Mouse (Mus musculus): ENCODE measurements around the gene Klc3.

The Klc3 gene

DNA sequence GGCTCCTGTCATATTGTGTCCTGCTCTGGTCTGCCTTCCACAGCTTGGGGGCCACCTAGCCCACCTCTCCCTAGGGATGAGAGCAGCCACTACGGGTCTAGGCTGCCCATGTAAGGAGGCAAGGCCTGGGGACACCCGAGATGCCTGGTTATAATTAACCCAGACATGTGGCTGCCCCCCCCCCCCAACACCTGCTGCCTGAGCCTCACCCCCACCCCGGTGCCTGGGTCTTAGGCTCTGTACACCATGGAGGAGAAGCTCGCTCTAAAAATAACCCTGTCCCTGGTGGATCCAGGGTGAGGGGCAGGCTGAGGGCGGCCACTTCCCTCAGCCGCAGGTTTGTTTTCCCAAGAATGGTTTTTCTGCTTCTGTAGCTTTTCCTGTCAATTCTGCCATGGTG lies 5.8 kb upstream of the Klc3 start:
- DNase-seq (ENCODE audit: low read depth, low spot score), result no peak

DNA sequence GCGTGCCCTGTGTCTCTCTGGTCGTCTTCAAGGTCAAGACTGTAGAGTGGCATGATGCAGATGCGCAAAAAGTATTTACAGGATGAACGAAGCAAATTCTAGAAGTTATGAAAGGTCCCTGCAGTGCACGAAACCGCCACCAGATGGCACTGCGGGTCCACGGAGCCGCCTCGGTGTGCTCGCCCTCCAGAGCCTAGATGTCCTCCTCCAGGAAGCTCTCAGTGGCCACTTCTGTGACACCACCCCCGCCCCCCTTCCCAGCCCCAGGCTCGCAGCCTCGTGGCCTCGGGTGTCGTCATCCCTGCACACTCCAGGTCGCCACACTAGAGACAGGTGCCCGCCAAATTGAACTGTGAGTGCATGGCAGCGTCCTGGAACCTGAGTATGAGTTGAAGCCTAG lies 1.5 kb upstream of the Klc3 start:
- DNase-seq (ENCODE audit: low read depth, low spot score), result peak; percentile 84

DNA sequence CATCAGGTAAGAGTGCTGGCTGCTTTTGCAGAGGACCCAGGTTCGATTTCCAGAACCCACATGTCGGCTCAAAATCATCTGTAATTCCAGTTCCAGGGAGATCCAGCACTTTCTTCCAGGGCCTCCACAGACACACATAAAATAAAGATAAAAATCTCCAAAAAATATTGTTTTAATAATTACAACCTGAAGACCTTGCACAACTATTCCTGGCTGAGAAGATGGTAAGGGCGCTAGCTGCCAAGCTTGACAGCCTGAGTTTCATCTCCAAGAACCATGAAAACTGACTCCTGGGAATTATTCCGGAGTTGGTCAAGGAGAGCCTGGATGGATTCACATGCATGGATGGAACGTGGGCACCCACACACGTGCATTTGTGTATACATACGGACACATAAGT lies 572 bp upstream of the Klc3 start, which contains the start of gene Ckm:
TSS of gene Ckm (plus strand) at position 301 of the 400 bp plus-strand sequence.
- no peak for DNase-seq (ENCODE audit: low read depth, low spot score)

DNA sequence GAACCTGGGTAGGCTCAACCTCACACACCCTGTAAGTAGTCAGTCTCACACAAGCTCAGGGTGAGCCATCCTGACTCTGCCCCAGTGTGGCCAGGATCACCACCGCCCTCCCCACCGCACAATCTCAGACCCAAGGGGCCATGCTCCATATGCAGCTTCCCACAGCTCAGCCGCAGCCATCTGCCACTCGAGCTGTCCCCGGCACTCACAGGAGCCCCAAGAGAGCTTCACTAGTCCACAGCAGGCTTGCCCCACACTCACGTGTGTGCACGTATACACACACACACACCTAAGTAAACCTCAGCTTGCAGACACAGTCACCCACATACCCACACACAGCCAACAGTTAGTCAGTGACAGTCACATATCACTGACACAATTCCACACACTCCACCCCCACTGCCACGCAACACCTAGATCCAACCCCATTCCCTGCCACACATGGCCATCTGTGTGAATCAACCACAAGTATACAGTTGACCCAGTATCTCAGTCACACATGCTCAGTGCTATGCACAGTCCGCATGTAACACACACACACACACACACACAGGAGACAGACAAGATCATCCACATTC lies 1.3 kb downstream of the Klc3 start:
- DNase-seq (ENCODE audit: low read depth, low spot score), result no peak

DNA sequence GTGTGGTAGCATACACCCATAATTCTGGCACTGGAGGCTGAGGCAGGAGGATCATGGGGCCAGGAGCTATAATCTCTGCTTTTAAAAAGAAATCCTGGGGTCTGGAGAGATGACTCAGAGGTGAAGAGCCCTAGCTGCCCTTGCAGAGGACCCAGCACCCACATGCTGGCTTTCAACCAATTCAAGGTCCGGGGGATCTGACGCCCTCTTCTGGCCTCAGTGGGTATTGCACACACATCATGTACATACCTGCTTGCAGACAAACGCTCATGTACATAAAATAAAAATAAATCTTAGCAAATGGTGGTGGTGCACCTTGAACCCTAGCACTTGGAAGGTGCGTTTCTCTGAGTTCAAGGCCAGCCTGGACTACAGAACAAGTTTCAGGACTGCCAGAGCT lies 3.0 kb downstream of the Klc3 start:
- no peak for DNase-seq (ENCODE audit: low read depth, low spot score)

DNA sequence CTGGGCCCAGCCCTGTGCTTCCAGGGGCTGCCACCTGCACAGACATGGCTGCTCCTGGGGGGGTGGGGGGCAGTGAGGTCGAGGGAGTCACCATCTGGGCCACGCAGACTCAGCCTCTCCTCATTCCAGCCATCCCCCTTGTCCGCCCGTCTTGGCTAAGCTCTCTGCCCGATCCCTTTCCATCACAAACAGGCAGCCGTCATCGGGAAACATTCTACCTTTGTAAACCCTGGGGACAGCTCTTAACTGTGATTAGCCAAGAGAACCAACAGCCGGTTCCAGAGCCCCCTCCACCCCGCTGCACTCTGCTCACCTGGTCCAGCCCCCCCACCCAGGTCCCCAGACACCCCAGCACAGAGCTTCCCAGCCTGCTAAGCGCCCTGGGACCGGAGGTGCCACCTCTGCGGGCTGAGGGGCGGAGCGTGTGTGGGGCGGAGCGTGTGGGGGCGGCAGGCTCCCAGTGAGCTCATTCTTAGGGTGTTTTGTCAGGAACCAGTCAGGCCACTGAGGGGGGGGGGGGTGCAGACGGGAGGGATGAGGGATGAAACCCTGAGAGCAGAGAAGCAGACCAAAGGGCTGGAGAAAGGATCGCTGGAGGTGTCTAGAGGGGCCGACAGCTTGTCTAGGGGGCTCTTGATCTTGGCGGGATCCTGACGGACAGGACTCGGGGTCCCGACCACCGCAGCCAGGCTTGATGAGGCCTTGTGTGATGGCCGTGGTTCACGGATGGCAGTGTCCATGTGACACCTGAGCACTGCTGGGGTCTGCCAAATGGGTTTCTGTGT lies 4.2 kb downstream of the Klc3 start:
- DNase-seq (ENCODE audit: low read depth, low spot score), result peak; percentile 62

DNA sequence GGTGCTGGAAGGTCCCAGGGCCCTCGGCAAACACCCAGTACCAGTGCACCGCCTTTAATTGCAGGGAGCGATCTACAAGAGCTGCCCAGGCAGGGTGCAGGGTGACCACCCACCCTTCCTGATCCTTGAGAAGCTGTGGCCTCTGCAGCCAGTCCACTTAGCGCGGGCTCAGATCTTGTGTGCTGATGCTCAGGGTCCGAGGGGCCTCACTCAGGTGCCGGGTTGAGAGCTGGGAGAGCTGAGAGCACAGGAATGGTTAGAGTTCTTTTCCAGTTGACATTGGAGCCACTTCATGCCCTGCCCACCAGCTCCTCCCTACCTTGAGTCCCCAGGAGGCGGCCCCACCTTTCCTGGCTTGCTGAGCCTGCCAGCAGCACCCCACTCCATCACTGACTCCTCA lies 9.4 kb downstream of the Klc3 start:
- DNase-seq (ENCODE audit: low read depth, low spot score), result no peak

DNA sequence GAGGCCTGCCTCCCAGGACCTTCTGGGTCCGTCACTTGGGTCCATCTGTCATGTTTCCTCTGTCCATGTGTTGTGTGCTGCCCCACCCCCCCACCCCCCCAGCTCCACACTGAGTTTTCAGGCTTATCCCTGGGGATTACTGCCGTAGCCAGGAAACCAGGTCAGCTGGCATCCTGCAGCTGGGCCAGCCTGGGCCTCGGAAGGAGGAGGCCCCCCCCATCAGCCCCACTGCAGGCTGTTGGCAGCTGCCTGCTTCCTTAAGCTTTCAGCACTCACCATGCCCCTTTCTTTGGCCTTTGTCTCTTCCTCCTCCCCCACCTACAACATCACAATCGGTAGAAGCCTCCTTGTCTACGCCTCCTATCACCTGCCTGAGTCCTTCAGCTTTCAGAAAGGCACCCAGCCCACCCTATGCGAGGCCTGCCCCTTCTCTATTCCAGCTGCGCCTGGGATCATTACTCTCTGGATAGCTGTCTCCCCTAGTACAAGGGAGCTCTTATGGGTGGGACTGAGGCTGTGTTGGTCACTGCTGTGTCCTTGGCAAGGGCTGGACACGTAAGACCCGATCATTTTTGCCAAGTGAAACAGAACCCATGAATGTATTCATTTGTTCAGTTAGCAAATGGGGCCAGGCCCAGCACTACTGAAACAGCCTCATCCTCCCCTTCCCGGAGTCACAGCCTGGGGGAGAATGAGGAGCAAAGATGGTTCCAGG lies 15.0 kb downstream of the Klc3 start:
- no peak for DNase-seq (ENCODE audit: low read depth, low spot score)

DNA sequence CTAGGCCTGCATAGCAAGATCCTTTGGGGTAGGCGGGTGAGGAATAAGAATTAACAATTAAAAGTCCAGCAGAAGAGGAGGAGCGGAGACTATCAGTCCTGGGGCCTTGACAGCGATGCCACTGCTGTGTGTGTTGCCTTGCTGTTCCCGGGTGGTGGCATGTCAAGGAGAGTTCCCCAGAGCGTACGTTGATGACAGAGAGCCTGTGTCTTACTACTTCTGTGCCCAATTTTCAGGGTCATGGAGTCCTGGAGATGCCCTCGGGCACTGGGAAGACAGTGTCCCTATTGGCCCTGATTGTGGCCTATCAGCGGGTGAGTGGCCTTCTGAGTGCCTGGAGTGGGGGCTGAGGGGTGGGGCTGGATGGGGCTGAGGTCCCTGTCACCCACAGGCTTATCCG lies 20.2 kb downstream of the Klc3 start:
- no peak for DNase-seq (ENCODE audit: low read depth, low spot score)

DNA sequence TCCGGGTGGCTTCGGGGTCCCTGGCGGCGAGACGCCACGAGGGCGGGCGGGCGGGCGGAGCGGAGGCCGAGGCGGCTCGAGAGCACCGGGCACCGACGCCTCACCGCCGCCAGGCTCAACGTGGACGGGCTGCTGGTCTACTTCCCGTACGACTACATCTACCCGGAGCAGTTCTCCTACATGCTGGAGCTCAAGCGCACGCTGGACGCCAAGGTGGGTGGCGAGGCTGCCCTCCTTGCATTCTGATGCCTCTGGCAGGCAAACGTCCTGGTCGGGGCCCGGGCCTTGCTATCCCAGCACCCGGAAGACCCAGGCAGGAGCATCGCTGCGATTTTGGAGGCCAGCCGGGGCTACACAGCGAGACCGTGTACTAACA lies 21.8 kb downstream of the Klc3 start:
- DNase-seq (ENCODE audit: low read depth, low spot score), result no peak

DNA sequence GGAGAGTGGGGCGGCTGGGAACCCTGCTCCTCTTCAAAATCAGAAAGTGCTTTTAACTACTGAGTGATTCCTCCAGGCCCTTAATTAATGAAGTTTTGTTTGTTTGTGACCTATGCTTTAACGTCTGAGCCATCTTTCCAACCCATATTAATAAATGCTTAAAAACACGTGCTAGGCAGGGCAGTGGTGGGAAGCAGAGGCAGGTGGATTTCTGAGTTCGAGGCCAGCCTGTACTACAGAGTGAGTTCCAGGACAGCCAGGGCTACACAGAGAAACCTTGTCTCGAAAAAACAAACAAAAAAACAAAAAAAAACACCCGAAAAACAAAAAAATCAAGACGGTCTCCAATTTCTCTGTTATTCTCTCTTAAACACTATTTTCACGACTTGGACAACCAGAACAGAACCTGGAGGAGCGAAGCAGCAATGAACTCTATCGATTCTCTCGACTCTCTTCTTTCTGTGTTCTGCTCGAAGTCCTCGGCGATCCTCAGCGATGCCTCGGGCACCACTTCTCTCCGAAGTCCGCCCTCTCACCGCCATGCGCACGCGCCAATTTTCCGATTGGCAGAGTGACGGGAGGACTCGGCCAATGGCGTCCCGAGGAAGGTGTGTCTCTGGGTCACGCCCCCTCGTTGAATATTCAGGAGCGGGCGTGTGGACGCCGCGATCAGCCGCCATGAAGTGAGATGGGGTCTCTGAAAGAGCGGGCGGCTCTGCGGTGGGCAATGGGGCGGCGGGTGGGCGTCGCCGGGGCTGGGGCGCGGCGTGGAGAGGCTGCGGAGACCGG lies 22.3 kb downstream of the Klc3 start, which contains the start of gene Ercc2:
TSS of gene Ercc2 (plus strand) at position 634 of the 789 bp plus-strand sequence.
- DNase-seq (ENCODE audit: low read depth, low spot score), result peak; percentile 99

DNA sequence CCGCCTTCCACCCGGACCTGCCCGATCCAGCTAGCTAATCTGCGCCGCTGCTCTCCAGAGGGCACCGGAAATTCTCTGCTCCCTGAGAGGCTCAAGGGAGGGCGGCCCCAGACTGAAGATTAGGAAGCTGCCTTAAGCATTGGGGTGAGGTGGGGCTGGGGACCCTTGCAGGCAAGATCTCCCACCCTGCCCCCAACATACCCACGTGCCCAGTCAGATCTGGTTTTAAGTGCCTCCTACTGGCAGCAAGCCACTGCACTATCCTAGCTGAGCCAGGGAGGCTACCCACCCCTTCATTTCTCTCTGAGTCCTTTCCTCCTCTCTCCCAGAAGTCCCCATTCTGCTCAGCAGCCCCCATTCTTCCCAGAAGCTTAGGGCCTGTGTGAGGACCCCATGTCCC lies 25.9 kb downstream of the Klc3 start:
- DNase-seq (ENCODE audit: low read depth, low spot score), result no peak

DNA sequence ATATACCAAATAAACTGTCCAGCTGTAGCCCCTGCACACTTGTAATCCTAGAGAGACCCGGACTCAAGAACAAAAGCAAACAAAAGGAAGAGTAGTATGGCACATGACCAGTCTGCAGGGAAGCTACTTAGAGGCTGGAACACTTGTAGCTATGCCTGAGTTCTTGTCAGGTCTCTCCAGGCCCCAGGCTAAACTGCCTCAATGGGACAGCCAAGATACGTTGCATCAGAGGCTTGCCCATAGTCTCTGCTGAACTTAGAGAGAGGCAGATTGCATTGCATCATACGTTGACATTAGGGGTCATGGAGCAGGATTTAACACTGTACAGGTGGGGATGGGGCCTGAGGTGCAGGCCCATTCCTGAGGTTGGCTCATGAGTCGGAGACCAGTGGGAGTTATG lies 27.9 kb downstream of the Klc3 start:
- no peak for DNase-seq (ENCODE audit: low read depth, low spot score)

DNA sequence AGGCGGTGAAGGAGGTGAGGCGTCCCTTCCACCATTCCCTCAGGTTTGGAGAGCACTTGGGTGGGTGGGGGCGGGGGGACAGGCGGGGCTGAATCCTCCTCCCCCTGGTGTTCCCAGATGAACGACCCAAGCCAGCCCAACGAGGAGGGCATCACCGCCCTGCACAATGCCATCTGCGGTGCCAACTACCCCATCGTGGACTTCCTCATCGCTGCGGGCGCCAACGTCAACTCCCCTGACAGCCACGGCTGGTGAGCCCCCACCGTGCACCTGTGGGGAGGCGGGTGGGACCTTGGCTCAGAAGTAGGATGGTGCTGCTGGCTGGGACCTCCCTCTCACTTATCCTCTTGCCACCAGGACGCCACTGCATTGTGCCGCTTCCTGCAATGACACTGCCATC lies 28.5 kb downstream of the Klc3 start:
- DNase-seq (ENCODE audit: low read depth, low spot score), result no peak

DNA sequence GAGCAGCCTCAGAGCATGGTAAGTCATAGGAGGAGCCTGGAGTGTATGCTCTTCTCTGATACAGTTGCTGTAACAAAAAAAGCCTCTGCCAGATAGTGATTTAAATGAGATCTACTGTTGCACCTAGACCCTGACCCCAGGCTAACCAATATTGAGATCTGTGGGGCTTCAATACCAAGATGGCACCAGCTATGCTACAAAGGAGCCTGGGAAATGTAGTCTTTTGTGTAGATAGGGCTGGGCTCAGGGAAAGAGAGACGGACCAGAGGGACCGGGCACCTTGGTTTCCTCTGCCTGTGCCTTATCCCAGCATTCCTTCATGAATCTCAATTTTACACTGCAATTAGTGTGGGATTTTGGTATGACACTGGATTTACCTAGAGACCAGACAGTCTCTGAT lies 30.5 kb downstream of the Klc3 start:
- DNase-seq (ENCODE audit: low read depth, low spot score), result no peak

DNA sequence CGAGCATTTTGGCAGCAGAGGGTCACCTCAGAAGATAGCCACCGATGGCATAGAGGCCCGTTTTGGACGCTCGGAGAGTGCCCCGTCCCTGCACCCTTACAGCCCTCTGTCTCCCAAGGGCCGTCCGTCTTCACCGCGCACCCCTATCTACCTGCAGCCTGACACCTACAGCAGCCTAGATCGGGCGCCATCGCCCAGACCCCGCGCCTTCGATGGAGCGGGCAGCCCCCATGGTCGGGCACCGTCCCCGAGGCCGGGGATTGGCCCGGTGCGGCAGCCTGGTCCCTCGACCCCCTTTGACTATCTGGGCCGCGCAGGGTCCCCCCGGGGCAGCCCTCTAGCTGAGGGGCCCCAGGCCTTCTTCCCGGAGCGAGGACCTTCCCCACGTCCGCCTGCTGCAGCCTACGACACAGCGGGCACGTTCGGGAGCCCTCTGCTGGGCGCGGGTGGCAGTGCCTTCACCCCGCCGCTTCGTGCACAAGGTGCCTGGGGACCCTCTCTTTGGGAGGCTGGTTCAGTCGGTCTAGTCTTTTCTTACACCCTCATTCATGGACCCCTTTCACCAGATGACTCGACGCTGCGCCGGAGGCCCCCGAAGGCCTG lies 34.0 kb downstream of the Klc3 start:
- DNase-seq (ENCODE audit: low read depth, low spot score), result peak; percentile 57

DNA sequence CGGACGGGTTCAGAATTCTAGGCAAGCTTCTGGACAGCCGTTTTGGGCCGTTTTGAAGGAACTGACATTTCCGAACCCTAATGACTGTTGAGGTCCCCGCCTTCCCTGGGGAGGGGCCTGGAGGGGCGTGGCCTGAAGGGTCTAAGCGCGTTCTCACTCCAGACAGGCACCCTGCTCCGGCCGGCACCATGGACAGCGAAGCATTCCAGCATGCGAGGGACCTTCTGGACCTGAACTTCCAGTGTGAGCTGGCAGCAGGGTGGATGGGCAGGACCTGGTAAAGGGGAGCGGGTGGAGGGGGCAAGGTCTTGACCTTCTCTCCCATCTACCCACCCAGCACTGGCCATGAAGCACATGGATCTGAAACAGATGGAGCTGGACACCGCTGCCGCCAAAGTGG lies 35.5 kb downstream of the Klc3 start:
- DNase-seq (ENCODE audit: low read depth, low spot score), result no peak

DNA sequence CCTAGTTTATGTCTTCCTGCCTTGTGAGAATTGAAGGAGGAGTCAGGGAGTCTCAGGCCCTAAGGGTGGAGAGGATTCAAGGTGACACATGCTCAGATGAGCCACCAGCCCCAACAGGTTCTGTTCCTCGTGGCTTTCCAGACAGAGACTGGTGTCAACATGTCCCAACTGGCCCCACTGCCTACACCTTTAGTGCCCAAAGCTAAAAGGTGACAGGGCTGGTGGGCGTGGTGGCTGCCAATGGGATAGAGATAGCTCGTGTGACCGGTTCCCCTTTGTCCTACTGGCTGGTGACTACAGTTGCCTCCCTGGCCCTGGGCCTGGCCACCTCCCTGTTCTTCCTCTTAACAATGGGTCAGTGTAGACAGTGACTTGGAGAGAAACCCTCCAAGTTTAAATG lies 38.5 kb downstream of the Klc3 start:
- no peak for DNase-seq (ENCODE audit: low read depth, low spot score)

DNA sequence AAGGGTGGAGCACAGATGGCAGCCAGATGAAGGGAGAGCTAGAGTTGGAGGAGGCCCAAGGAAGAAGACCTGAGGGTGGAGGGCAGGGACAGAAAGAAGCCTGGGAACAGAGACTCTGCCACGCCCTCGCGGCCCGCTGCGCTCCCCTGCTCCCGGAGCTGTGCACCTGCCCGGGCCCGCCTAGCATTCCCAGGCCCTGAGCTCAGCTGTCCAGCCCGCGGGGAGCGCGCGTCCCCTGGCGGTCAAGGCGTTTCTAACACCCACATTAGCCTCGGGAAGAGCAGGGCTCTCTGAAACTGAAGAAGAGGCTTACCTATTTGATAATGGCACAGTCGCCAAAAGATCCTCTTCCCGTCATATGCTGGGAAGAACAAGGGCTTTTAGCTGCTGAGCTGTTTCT lies 40.0 kb downstream of the Klc3 start:
- peak; percentile 75 for DNase-seq (ENCODE audit: low read depth, low spot score)

DNA sequence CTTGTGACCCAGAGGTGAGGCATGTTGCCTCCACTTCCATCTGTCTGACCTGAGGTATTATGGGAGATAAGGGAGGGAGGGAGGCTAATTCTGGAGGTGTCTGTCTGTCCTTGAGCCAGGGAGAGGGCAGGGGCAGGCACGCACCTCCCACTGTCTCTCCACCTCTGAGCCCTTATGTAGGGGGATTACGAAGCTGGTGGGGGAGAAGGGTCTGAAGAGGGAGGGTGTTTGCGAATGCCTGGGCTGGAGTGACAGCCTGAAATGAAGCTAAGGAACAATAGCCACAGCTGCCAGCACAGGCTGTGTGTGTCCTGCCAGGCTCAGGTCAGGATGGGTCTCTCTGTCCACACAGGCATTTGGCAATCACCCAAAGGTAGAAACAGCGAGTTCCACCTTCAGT lies 41.6 kb downstream of the Klc3 start:
- no peak for DNase-seq (ENCODE audit: low read depth, low spot score)

DNA sequence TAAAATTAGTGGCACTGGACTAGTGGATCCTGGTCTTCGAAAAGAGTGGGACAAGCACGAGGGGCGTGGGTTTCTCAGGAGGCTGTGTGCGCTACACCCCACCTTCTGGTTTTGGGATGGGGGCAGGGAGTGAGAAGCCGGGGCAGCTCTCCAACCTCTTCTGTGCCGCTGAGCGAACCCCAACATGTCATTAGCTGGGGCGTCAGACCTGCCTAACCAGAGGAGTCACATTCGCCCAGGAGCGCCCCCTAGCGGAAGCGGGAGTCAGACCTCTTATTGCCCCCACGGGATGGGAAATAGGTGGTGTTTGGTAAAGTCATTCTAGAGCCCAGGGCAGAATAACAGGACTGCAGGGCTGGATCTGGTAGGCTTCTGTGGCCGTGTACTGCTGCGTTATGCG lies 42.2 kb downstream of the Klc3 start:
- DNase-seq (ENCODE audit: low read depth, low spot score), result peak; percentile 91

DNA sequence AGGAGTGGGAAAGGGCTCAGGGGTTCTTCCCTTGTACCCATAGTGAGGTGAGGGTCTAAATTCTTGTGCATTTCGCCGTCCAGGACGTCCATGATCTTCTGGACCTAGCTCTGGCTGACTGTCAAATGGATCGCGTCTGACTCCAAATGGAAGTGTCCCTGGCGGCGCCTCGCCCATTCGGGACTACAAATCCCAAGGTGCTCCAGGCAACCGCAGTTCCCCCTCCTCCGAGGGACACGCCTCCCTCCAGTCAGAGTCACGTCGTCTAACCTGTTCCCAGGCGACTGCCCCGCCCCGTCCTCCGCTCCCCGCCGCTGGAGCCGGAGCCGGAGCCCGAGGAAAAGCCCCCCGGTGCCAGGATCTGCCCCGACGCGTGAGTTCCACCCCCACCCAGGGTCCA lies 43.0 kb downstream of the Klc3 start:
- peak; percentile 90 for DNase-seq (ENCODE audit: low read depth, low spot score)

All from A20 (cell line).